Mouse (Mus musculus): Measurements from ENCODE around the gene Ankzf1. TPM values are rescaled to one million over a fixed set of nuclear protein-coding genes. Genes with fewer than 3 reads are reported as not detected.
"Not testable (repeated sequence)": the region's sequence is repeated elsewhere in the genome, so short reads cannot be mapped to it uniquely, and the experiment has no call there.

Ankzf1 gene
- total RNA-seq, 2 experiments from 2014 or later, result 4.3 to 5.0 TPM

- DNase-seq, result no peak
Observed at GRCm38 (mm10) chr1:75225473-75225872, 33.5 kb downstream of the Ankzf1 start.

GRCm38 (mm10) chr1:75226138-75226537 is 34.2 kb downstream of the Ankzf1 start:
- no peak for DNase-seq

- DNase-seq, result no peak
Observed at GRCm38 (mm10) chr1:75227653-75228052, 35.7 kb downstream of the Ankzf1 start.

- no peak for DNase-seq
Observed at GRCm38 (mm10) chr1:75229158-75229557, 37.2 kb downstream of the Ankzf1 start.

- no peak for DNase-seq
Observed at GRCm38 (mm10) chr1:75230335-75230994, 38.5 kb downstream of the Ankzf1 start.

- no peak for DNase-seq
Observed at GRCm38 (mm10) chr1:75231224-75231623, 39.3 kb downstream of the Ankzf1 start.

- no peak for DNase-seq
Observed at GRCm38 (mm10) chr1:75231664-75232152, 39.8 kb downstream of the Ankzf1 start, which contains the start of gene A630095N17Rik. Gene A630095N17Rik (minus strand): TSS chr1:75232102.

- not testable (repeated sequence) for DNase-seq
Observed at GRCm38 (mm10) chr1:75232489-75232888, 40.5 kb downstream of the Ankzf1 start.

GRCm38 (mm10) chr1:75234606-75235005 is 42.7 kb downstream of the Ankzf1 start:
- peak; percentile 46 for DNase-seq

GRCm38 (mm10) chr1:75236117-75237050 is 44.4 kb downstream of the Ankzf1 start, which contains the start of gene Dnajb2:
Gene Dnajb2 (plus strand): TSS chr1:75236406.
- peak; percentile 90 for DNase-seq

- no peak for DNase-seq
Observed at GRCm38 (mm10) chr1:75239591-75239990, 47.6 kb downstream of the Ankzf1 start.

GRCm38 (mm10) chr1:75243411-75243810 is 51.5 kb downstream of the Ankzf1 start:
- no peak for DNase-seq

- no peak for DNase-seq
Observed at GRCm38 (mm10) chr1:75244175-75244826, 52.4 kb downstream of the Ankzf1 start.

- no peak for DNase-seq
Observed at GRCm38 (mm10) chr1:75244836-75245235, 52.9 kb downstream of the Ankzf1 start.

- DNase-seq, result no peak
Observed at GRCm38 (mm10) chr1:75247071-75247930, 55.4 kb downstream of the Ankzf1 start.

GRCm38 (mm10) chr1:75248041-75248772 is 56.3 kb downstream of the Ankzf1 start:
- peak; percentile 53 for DNase-seq

All from gastrocnemius, postnatal 25 days (tissue).